Comparison of ENCODE assay signal across 7 mouse cellular contexts in genomic region chr13:119690876-119691620, GRCm38 (mm10). TPM values are rescaled to one million over a fixed set of nuclear protein-coding genes. Genes with fewer than 3 reads are reported as not detected.
DNase-seq lines count a peak whose midpoint lies in the region; ATAC-seq and TF ChIP-seq lines count a peak whose summit lies in the region.

No protein-coding gene starts in this region.

- H3K4me3 ChIP-seq in E14TG2a.4 (replicated peaks; ENCODE audit: low read length): peak overlapping the region; percentile 100
- H3K4me3 ChIP-seq in hindbrain, postnatal 0 days (ENCODE audit: low read length): peak overlapping the region; percentile 99
- peak overlapping the region; percentile 75 for H3K4me3 ChIP-seq in liver, embryonic 15.5 days (replicated peaks)
- peak overlapping the region; percentile 100 for H3K4me3 ChIP-seq in stomach, embryonic 16.5 days (replicated peaks; ENCODE audit: low read length)

- H3K27ac ChIP-seq in hindbrain, postnatal 0 days: peak overlapping the region; percentile 96
- H3K27ac ChIP-seq in liver, embryonic 15.5 days (replicated peaks): peak overlapping the region; percentile 85
- H3K27ac ChIP-seq in stomach, embryonic 16.5 days (ENCODE audit: low read length): peak overlapping the region; percentile 98

- no peaks in the 10 kb centered on the region for H3K27me3 ChIP-seq in E14TG2a.4 (ENCODE audit: insufficient read depth, low read length)
- no peaks in the 10 kb centered on the region for H3K27me3 ChIP-seq in hindbrain, postnatal 0 days (ENCODE audit: insufficient read depth, low read length)
- H3K27me3 ChIP-seq in liver, embryonic 15.5 days: no peaks in the 10 kb centered on the region
- H3K27me3 ChIP-seq in stomach, embryonic 16.5 days (ENCODE audit: control insufficient read depth, insufficient read depth, low read length): no peaks in the 10 kb centered on the region

- no peaks in the 10 kb centered on the region for H3K9me3 ChIP-seq in E14TG2a.4 (ENCODE audit: low read length)
- no peaks in the 10 kb centered on the region for H3K9me3 ChIP-seq in hindbrain, postnatal 0 days (ENCODE audit: low read length)
- H3K9me3 ChIP-seq in liver, embryonic 15.5 days (replicated peaks): no peaks in the 10 kb centered on the region
- no peaks in the 10 kb centered on the region for H3K9me3 ChIP-seq in stomach, embryonic 16.5 days (replicated peaks; ENCODE audit: control insufficient read depth, low read length)

- peak overlapping the region; percentile 92 for H3K9ac ChIP-seq in hindbrain, postnatal 0 days (replicated peaks; ENCODE audit: low read length)
- H3K9ac ChIP-seq in liver, embryonic 15.5 days: peak overlapping the region; percentile 81
- H3K9ac ChIP-seq in stomach, embryonic 16.5 days (ENCODE audit: low read length): peak overlapping the region; percentile 97

- peak; percentile 57 for DNase-seq in 416B (ENCODE audit: low read depth)
- peak; percentile 43 to 60 for DNase-seq in cerebellum, postnatal 25 days
- peak; percentile 39 for DNase-seq in hindbrain, postnatal 0 days (ENCODE audit: low spot score)
- no peak for DNase-seq in spleen, adult 12 weeks (ENCODE audit: low spot score)

- peaks cover 24% of the 10 kb centered on the region; the same call in 1 of the 2 replicates for H3K36me3 ChIP-seq in E14TG2a.4 (ENCODE audit: insufficient read depth, low read length)
- no peaks in the 10 kb centered on the region for H3K36me3 ChIP-seq in hindbrain, postnatal 0 days (ENCODE audit: insufficient read depth, low read length)
- H3K36me3 ChIP-seq in liver, embryonic 15.5 days (replicated peaks): no peaks in the 10 kb centered on the region
- H3K36me3 ChIP-seq in stomach, embryonic 16.5 days (ENCODE audit: control insufficient read depth, insufficient read depth, low read length): no peaks in the 10 kb centered on the region

- peak overlapping the region; percentile 78 for H3K4me2 ChIP-seq in hindbrain, postnatal 0 days (ENCODE audit: low read depth, low read length)
- peak overlapping the region; percentile 88 for H3K4me2 ChIP-seq in liver, embryonic 15.5 days
- H3K4me2 ChIP-seq in stomach, embryonic 16.5 days (ENCODE audit: low read depth, low read length): peak overlapping the region; percentile 74

- peaks cover 60% of the 10 kb centered on the region for H3K4me1 ChIP-seq in E14TG2a.4 (replicated peaks; ENCODE audit: low read depth, low read length)
- peaks cover 18% of the 10 kb centered on the region; the same call in 1 of the 2 replicates for H3K4me1 ChIP-seq in hindbrain, postnatal 0 days (ENCODE audit: insufficient read depth, low read length)
- peaks cover 16% of the 10 kb centered on the region for H3K4me1 ChIP-seq in liver, embryonic 15.5 days (replicated peaks)
- H3K4me1 ChIP-seq in stomach, embryonic 16.5 days (ENCODE audit: control insufficient read depth, insufficient read depth, low read length): peaks cover 22% of the 10 kb centered on the region

- TF ChIP-seq CTCF in E14TG2a.4 (conservative IDR thresholded peaks at IDR 0.05; ENCODE audit: low read length): no peak
- no peak for TF ChIP-seq CTCF in hindbrain, postnatal 0 days (IDR thresholded peaks at IDR 0.05; ENCODE audit: low read depth)

- ATAC-seq in hindbrain, postnatal 0 days: no peak
- ATAC-seq in liver, embryonic 15.5 days (ENCODE audit: insufficient read depth): no peak
- no peak for ATAC-seq in stomach, embryonic 16.5 days (ENCODE audit: insufficient read depth, low FRiP score)

- WGBS in hindbrain, postnatal 0 days: under 1% methylated on average over 7 of the region's 7 CpGs
- 8% methylated on average over 7 of the region's 7 CpGs for WGBS in liver, embryonic 15.5 days (ENCODE audit: insufficient replicate concordance)
- WGBS in stomach, embryonic 16.5 days: 2% methylated on average over 7 of the region's 7 CpGs

RNA-seq across cellular contexts. Expression of gene Hmgcs1, which starts 0.9 kb away (rescaled TPM):
- 230 and 254 TPM in 2 replicates for total RNA-seq in hindbrain, postnatal 0 days (2014; rRNA removed)
- polyA plus RNA-seq in hindbrain, postnatal 0 days (2015; fragmentation: Nextera tagmentation; extraction: Ambion mirVana): 376 and 384 TPM in 2 replicates
- 166 and 167 TPM in 2 replicates for polyA plus RNA-seq in liver, embryonic 15.5 days (2015; fragmentation: Nextera tagmentation; extraction: Ambion mirVana)
- polyA plus RNA-seq in stomach, embryonic 16.5 days (2015; fragmentation: Nextera tagmentation; extraction: Ambion mirVana): 209 and 223 TPM in 2 replicates
